ENCODE assay signal across 7 mouse cellular contexts in the genomic region with DNA sequence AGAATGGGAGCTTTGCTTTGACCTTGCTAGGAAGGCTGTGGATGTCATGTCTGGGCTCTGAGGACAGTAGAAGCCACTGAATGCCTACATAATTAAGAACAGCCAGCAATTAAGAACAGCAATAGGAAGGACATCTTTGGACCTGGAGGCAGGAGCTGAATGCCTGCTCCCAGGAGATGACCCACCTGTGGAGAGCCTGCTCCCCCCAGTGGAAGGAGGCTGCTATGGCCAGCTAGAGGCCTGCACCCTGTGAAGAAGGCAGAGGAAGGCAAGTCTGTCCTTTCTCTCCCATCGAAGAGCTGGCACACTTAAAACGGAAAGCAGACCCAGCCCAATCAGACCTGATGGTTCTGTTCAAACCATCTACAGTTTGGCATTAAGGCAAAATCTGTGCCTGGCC.
A peak's percentile ranks its signal among the peaks of the same experiment; 100 is the strongest.
DNase-seq lines count a peak whose midpoint lies in the region; ATAC-seq and TF ChIP-seq lines count a peak whose summit lies in the region.

No protein-coding gene starts in this region.

- no peaks in the 10 kb centered on the region for H3K27me3 ChIP-seq in C2C12 (ENCODE audit: control insufficient read depth, insufficient read depth, insufficient read length)
- H3K27me3 ChIP-seq in hindbrain, embryonic 14.5 days (ENCODE audit: control insufficient read depth, insufficient read depth, low read length), result no peaks in the 10 kb centered on the region
- H3K27me3 ChIP-seq in neural tube, embryonic 11.5 days (ENCODE audit: control insufficient read depth, insufficient read depth, low read length), result no peaks in the 10 kb centered on the region

- no peaks in the 10 kb centered on the region for H3K4me1 ChIP-seq in hindbrain, embryonic 14.5 days (replicated peaks; ENCODE audit: control insufficient read depth, insufficient read depth, low read length)
- no peaks in the 10 kb centered on the region for H3K4me1 ChIP-seq in neural tube, embryonic 11.5 days (ENCODE audit: control insufficient read depth, insufficient read depth, low read length)

- no peak for ATAC-seq in hindbrain, embryonic 14.5 days (ENCODE audit: low FRiP score)
- ATAC-seq in neural tube, embryonic 11.5 days (ENCODE audit: insufficient read depth, low FRiP score, low TSS enrichment), result no peak; the same call in 1 of the 2 replicates
- no peak for ATAC-seq in inflammation-experienced regulatory T-cells, adult 6 months

- H3K4me2 ChIP-seq in hindbrain, embryonic 14.5 days (replicated peaks), result no peak overlapping the region
- H3K4me2 ChIP-seq in neural tube, embryonic 11.5 days (ENCODE audit: low read depth), result no peak overlapping the region

- no peaks in the 10 kb centered on the region for H3K36me3 ChIP-seq in C2C12 (ENCODE audit: control insufficient read depth, insufficient read depth)
- no peaks in the 10 kb centered on the region for H3K36me3 ChIP-seq in hindbrain, embryonic 14.5 days (replicated peaks; ENCODE audit: control insufficient read depth, insufficient read depth)
- H3K36me3 ChIP-seq in neural tube, embryonic 11.5 days (ENCODE audit: control insufficient read depth, insufficient read depth, low read length), result no peaks in the 10 kb centered on the region

- H3ac ChIP-seq in C2C12 (ENCODE audit: control insufficient read depth, insufficient read length, low read depth), result no peak overlapping the region

- intact Hi-C loops in left cerebral cortex, postnatal 14 days (cut with DNase I), result loop anchor here (5.0 kb wide), 1 partner anchor 364 kb away; no protein-coding TSS in a partner anchor

- no peak overlapping the region for H3K27ac ChIP-seq in hindbrain, embryonic 14.5 days
- no peak overlapping the region for H3K27ac ChIP-seq in neural tube, embryonic 11.5 days (ENCODE audit: low read depth, low read length)

- whole genome bisulfite sequencing in hindbrain, embryonic 14.5 days, result 55% methylated on average over 2 of the region's 2 CpGs
- 68% methylated on average over 2 of the region's 2 CpGs for WGBS in neural tube, embryonic 11.5 days

- H3K79me2 ChIP-seq in C2C12 (ENCODE audit: control insufficient read depth, insufficient read depth), result no peaks in the 10 kb centered on the region

- no peaks in the 10 kb centered on the region for H3K9me3 ChIP-seq in hindbrain, embryonic 14.5 days (ENCODE audit: control insufficient read depth, low read length)
- no peaks in the 10 kb centered on the region for H3K9me3 ChIP-seq in neural tube, embryonic 11.5 days (ENCODE audit: control insufficient read depth, low read length)

- DNase-seq in 3T3-L1 (ENCODE audit: low read depth, low spot score), result peak; percentile 44
- DNase-seq in cerebellum, postnatal 36 days, result peak; percentile 77 to 81
- DNase-seq in hindbrain, embryonic 14.5 days (ENCODE audit: low spot score), result peak; percentile 58
- peak; percentile 49 to 71 for DNase-seq in left cerebral cortex, postnatal 14 days (ENCODE audit: low spot score in 2 of 2)
- DNase-seq in neural tube, embryonic 11.5 days (ENCODE audit: low spot score), result peak; percentile 39

- peak; percentile 8 for TF ChIP-seq CTCF in C2C12 (IDR thresholded peaks at IDR 0.05; ENCODE audit: control insufficient read depth, insufficient read depth, insufficient read length)

- H3K79me3 ChIP-seq in C2C12 (ENCODE audit: low read depth), result no peaks in the 10 kb centered on the region

- H3K4me3 ChIP-seq in C2C12 (ENCODE audit: insufficient read depth, poor library complexity, severe bottlenecking), result no peak overlapping the region
- no peak overlapping the region for H3K4me3 ChIP-seq in hindbrain, embryonic 14.5 days (replicated peaks; ENCODE audit: low read length)
- H3K4me3 ChIP-seq in neural tube, embryonic 11.5 days (ENCODE audit: low read depth, low read length), result no peak overlapping the region

- H3K9ac ChIP-seq in hindbrain, embryonic 14.5 days, result no peak overlapping the region
- H3K9ac ChIP-seq in neural tube, embryonic 11.5 days (ENCODE audit: low read length), result no peak overlapping the region

TF ChIP-seq in C2C12, 6 proteins besides CTCF, POLR2A, EP300 and RAD21:
- TF ChIP-seq MAX (IDR thresholded peaks at IDR 0.05) (no peak), USF1 (IDR thresholded peaks at IDR 0.05; ENCODE audit: low read depth) (no peak), FOSL1 (IDR thresholded peaks at IDR 0.05; ENCODE audit: insufficient read depth, low read length, poor library complexity, severe bottlenecking) (no peak), MYOD1 (IDR thresholded peaks at IDR 0.05; ENCODE audit: control insufficient read depth, insufficient read length, low read depth) (no peak), MYOG (IDR thresholded peaks at IDR 0.05; ENCODE audit: control insufficient read depth, extremely low read depth, insufficient read length) (no peak), CEBPB (IDR thresholded peaks at IDR 0.05; ENCODE audit: low read depth) (no peak)
